Mouse (Mus musculus): ENCODE data around the gene Pnpo. TPM values are rescaled to one million over a fixed set of nuclear protein-coding genes. Genes with fewer than 3 reads are reported as not detected.

The Pnpo gene
- total and polyA plus RNA-seq, 2 experiments: 113 to 175 TPM

DNA sequence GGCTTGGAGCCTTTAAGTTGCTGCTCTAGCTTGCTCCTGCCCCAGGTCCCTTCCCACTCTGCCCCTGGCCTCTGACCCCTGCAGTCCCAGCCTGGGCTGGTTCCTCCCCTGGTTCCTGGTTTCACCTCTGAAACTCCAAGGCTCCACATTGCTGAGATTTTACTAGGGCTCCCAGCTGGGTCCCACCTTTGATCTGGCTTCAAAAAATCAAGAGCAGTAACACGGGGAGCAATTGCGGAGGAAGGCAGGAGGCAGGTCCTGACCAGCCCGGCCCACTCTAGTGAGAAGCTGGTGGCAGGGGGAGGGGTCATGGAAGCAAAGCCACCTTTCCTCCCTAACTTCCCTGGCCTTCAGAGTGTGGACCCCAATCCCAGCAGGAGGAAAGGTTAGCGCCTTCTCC is 41.1 kb upstream of the Pnpo start:
- WGBS: 53% methylated on average over 4 of the region's 4 CpGs

GRCm38 (mm10) chr11:96982859-96983258 is 39.1 kb upstream of the Pnpo start, which contains the start of gene Sp2:
Sp2 (minus strand) TSS chr11:96982959.
- H3K4me3 ChIP-seq (ENCODE audit: insufficient read depth, low read depth, low read length): no peak within 1 kb of the TSS
- H3K79me2 ChIP-seq (ENCODE audit: control insufficient read depth, insufficient read depth, low read length): no peaks in the 10 kb centered on the region
- no peak within 1 kb of the TSS for H3K27ac ChIP-seq (replicated peaks; ENCODE audit: insufficient read depth, low read depth, low read length)
- no peak within 1 kb of the TSS for H3K9ac ChIP-seq (ENCODE audit: low read depth, low read length)
- DNase-seq (ENCODE audit: extremely low read depth, low read depth, low spot score): no peak
- no peaks in the 10 kb centered on the region for H3K36me3 ChIP-seq (ENCODE audit: control insufficient read depth, insufficient read depth, low read length)
- no peaks in the 10 kb centered on the region for H3K27me3 ChIP-seq (ENCODE audit: control insufficient read depth, insufficient read depth, low read length)
- H3K4me1 ChIP-seq (ENCODE audit: control insufficient read depth, insufficient read depth, low read length): peaks cover 4% of the 10 kb centered on the region
- WGBS: 78% methylated on average over 7 of the region's 7 CpGs
- no peak for TF ChIP-seq CTCF (IDR thresholded peaks at IDR 0.05; ENCODE audit: low read depth, low read length)
- TF ChIP-seq POLR2A (IDR thresholded peaks at IDR 0.05; ENCODE audit: extremely low read depth, insufficient read depth, low read length): no peak

More for the DNA sequence above, 41.1 kb upstream of the Pnpo start:
- Histone ChIP-seq H3K27me3 (ENCODE audit: control insufficient read depth, insufficient read depth, low read length) (no peaks in the 10 kb centered on the region), H3K4me3 (ENCODE audit: insufficient read depth, low read depth, low read length) (no peak overlapping the region), H3K27ac (replicated peaks; ENCODE audit: insufficient read depth, low read depth, low read length) (no peak overlapping the region), H3K9ac (ENCODE audit: low read depth, low read length) (no peak overlapping the region), H3K36me3 (ENCODE audit: control insufficient read depth, insufficient read depth, low read length) (no peaks in the 10 kb centered on the region), H3K4me1 (ENCODE audit: control insufficient read depth, insufficient read depth, low read length) (no peaks in the 10 kb centered on the region), H3K79me2 (ENCODE audit: control insufficient read depth, insufficient read depth, low read length) (no peaks in the 10 kb centered on the region)
- TF ChIP-seq CTCF (IDR thresholded peaks at IDR 0.05; ENCODE audit: low read depth, low read length) (no peak), POLR2A (IDR thresholded peaks at IDR 0.05; ENCODE audit: extremely low read depth, insufficient read depth, low read length) (no peak)
- DNase-seq (ENCODE audit: extremely low read depth, low read depth, low spot score): no peak

GRCm38 (mm10) chr11:96982355-96982754 is 38.6 kb upstream of the Pnpo start:
- no peak overlapping the region for H3K9ac ChIP-seq (ENCODE audit: low read depth, low read length)
- 7% methylated on average over 7 of the region's 7 CpGs for WGBS
- DNase-seq (ENCODE audit: extremely low read depth, low read depth, low spot score): peak; percentile 57
- H3K79me2 ChIP-seq (ENCODE audit: control insufficient read depth, insufficient read depth, low read length): no peaks in the 10 kb centered on the region
- no peaks in the 10 kb centered on the region for H3K27me3 ChIP-seq (ENCODE audit: control insufficient read depth, insufficient read depth, low read length)
- no peak overlapping the region for H3K27ac ChIP-seq (replicated peaks; ENCODE audit: insufficient read depth, low read depth, low read length)
- peaks cover 4% of the 10 kb centered on the region for H3K4me1 ChIP-seq (ENCODE audit: control insufficient read depth, insufficient read depth, low read length)
- TF ChIP-seq POLR2A (IDR thresholded peaks at IDR 0.05; ENCODE audit: extremely low read depth, insufficient read depth, low read length) (no peak), CTCF (IDR thresholded peaks at IDR 0.05; ENCODE audit: low read depth, low read length) (peak; percentile 96)
- H3K36me3 ChIP-seq (ENCODE audit: control insufficient read depth, insufficient read depth, low read length): no peaks in the 10 kb centered on the region
- H3K4me3 ChIP-seq (ENCODE audit: insufficient read depth, low read depth, low read length): no peak overlapping the region

DNA sequence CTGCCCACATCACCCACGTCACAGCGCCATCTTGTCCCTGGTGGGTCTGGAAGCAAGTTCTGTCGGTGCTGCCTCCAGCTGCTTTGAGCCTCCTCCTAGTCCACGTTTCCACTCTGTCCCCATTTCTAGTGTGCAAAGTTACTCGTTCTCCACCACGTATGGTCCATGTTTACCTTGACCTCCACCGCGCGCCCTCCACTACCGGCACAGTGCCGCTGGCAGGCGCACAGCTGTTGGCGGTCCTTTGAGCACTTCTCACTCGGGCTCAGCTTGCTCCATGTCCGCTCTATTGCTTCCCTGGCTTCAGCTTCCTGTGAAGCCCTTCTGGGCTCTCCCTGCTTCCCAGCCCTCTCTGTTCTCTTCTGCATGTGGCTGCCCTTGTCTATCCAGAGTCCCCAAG is 37.7 kb upstream of the Pnpo start:
- no peak for DNase-seq (ENCODE audit: extremely low read depth, low read depth, low spot score)
- no peaks in the 10 kb centered on the region for H3K27me3 ChIP-seq (ENCODE audit: control insufficient read depth, insufficient read depth, low read length)
- no peak for TF ChIP-seq CTCF (IDR thresholded peaks at IDR 0.05; ENCODE audit: low read depth, low read length)
- no peak overlapping the region for H3K9ac ChIP-seq (ENCODE audit: low read depth, low read length)
- peaks cover 4% of the 10 kb centered on the region for H3K4me1 ChIP-seq (ENCODE audit: control insufficient read depth, insufficient read depth, low read length)
- H3K79me2 ChIP-seq (ENCODE audit: control insufficient read depth, insufficient read depth, low read length): no peaks in the 10 kb centered on the region
- 65% methylated on average over 15 of the region's 15 CpGs for WGBS
- no peak overlapping the region for H3K27ac ChIP-seq (replicated peaks; ENCODE audit: insufficient read depth, low read depth, low read length)
- no peaks in the 10 kb centered on the region for H3K36me3 ChIP-seq (ENCODE audit: control insufficient read depth, insufficient read depth, low read length)
- no peak overlapping the region for H3K4me3 ChIP-seq (ENCODE audit: insufficient read depth, low read depth, low read length)

GRCm38 (mm10) chr11:96980021-96980420 is 36.2 kb upstream of the Pnpo start:
- 86% methylated on average over 5 of the region's 5 CpGs for WGBS
- no peaks in the 10 kb centered on the region for H3K27me3 ChIP-seq (ENCODE audit: control insufficient read depth, insufficient read depth, low read length)
- H3K36me3 ChIP-seq (ENCODE audit: control insufficient read depth, insufficient read depth, low read length): no peaks in the 10 kb centered on the region
- no peak overlapping the region for H3K27ac ChIP-seq (replicated peaks; ENCODE audit: insufficient read depth, low read depth, low read length)
- no peak for DNase-seq (ENCODE audit: extremely low read depth, low read depth, low spot score)
- H3K9ac ChIP-seq (ENCODE audit: low read depth, low read length): no peak overlapping the region
- H3K4me3 ChIP-seq (ENCODE audit: insufficient read depth, low read depth, low read length): no peak overlapping the region
- TF ChIP-seq CTCF (IDR thresholded peaks at IDR 0.05; ENCODE audit: low read depth, low read length) (no peak), POLR2A (IDR thresholded peaks at IDR 0.05; ENCODE audit: extremely low read depth, insufficient read depth, low read length) (no peak)
- H3K79me2 ChIP-seq (ENCODE audit: control insufficient read depth, insufficient read depth, low read length): peaks cover 7% of the 10 kb centered on the region; the same call in 1 of the 2 replicates
- peaks cover 14% of the 10 kb centered on the region for H3K4me1 ChIP-seq (ENCODE audit: control insufficient read depth, insufficient read depth, low read length)

GRCm38 (mm10) chr11:96979329-96979728 is 35.5 kb upstream of the Pnpo start:
- H3K4me1 ChIP-seq (ENCODE audit: control insufficient read depth, insufficient read depth, low read length): peaks cover 14% of the 10 kb centered on the region
- no peak overlapping the region for H3K27ac ChIP-seq (replicated peaks; ENCODE audit: insufficient read depth, low read depth, low read length)
- 79% methylated on average over 7 of the region's 7 CpGs for WGBS
- no peak overlapping the region for H3K9ac ChIP-seq (ENCODE audit: low read depth, low read length)
- no peak overlapping the region for H3K4me3 ChIP-seq (ENCODE audit: insufficient read depth, low read depth, low read length)
- no peak for DNase-seq (ENCODE audit: extremely low read depth, low read depth, low spot score)
- no peaks in the 10 kb centered on the region for H3K27me3 ChIP-seq (ENCODE audit: control insufficient read depth, insufficient read depth, low read length)
- H3K36me3 ChIP-seq (ENCODE audit: control insufficient read depth, insufficient read depth, low read length): no peaks in the 10 kb centered on the region
- no peak for TF ChIP-seq POLR2A (IDR thresholded peaks at IDR 0.05; ENCODE audit: extremely low read depth, insufficient read depth, low read length)
- TF ChIP-seq CTCF (IDR thresholded peaks at IDR 0.05; ENCODE audit: low read depth, low read length): no peak
- H3K79me2 ChIP-seq (ENCODE audit: control insufficient read depth, insufficient read depth, low read length): peaks cover 8% of the 10 kb centered on the region; the same call in 1 of the 2 replicates

Measured in liver, adult 2 months (tissue).